In genomic region chr5:31297981-31298380, GRCm38 (mm10) we compare ENCODE assay signal across 24 mouse cellular contexts. TPM values are rescaled to one million over a fixed set of nuclear protein-coding genes. Genes with fewer than 3 reads are reported as not detected.
A peak's percentile ranks its signal among the peaks of the same experiment; 100 is the strongest.
DNase-seq lines count a peak whose midpoint lies in the region; ATAC-seq and TF ChIP-seq lines count a peak whose summit lies in the region.
"Had no signal": no experiment of that assay in that cellular context is flagged by ENCODE, and none has a peak within 500 bp of the region (broad histone marks: within the 10 kb centered on the region; RNA-seq: fewer than 3 reads in every experiment).

No protein-coding gene starts in this region.

- intact Hi-C loops in gastrocnemius, adult 2 months (cut with DNase I): loop anchor here (10.0 kb wide), 1 partner anchor 253 kb away; the partner anchor contains the start of genes Atraid and Slc5a6

- H3K4me1 ChIP-seq in kidney, embryonic 15.5 days: peaks cover 18% of the 10 kb centered on the region
- peaks cover 14% of the 10 kb centered on the region; the same call in 1 of the 2 replicates for H3K4me1 ChIP-seq in liver, adult 2 months (ENCODE audit: control insufficient read depth, insufficient read depth, low read length)
- peaks cover 17% of the 10 kb centered on the region for H3K4me1 ChIP-seq in liver, embryonic 12.5 days

- peaks cover 13% of the 10 kb centered on the region for H3K36me3 ChIP-seq in kidney, embryonic 15.5 days
- H3K36me3 ChIP-seq in liver, adult 2 months (ENCODE audit: control insufficient read depth, insufficient read depth, low read length): peaks cover 21% of the 10 kb centered on the region; the same call in 1 of the 2 replicates
- H3K36me3 ChIP-seq in liver, embryonic 12.5 days: no peaks in the 10 kb centered on the region
- H3K36me3 ChIP-seq: G1E had no signal

- no peak for TF ChIP-seq CTCF in liver, adult 2 months (IDR thresholded peaks at IDR 0.05; ENCODE audit: low read depth, low read length)
- TF ChIP-seq CTCF in gastrocnemius, adult 2 months (IDR thresholded peaks at IDR 0.05): no peak

- no peak overlapping the region for H3K4me3 ChIP-seq in kidney, embryonic 15.5 days (replicated peaks)
- H3K4me3 ChIP-seq in liver, adult 2 months (ENCODE audit: insufficient read depth, low read depth, low read length): peak overlapping the region; percentile 31; the same call in 1 of the 2 replicates
- H3K4me3 ChIP-seq in liver, embryonic 12.5 days: no peak overlapping the region
- no peak overlapping the region for H3K4me3 ChIP-seq in gastrocnemius, adult 2 months
- H3K4me3 ChIP-seq: embryonic facial prominence, embryonic 13.5 days; forebrain, embryonic 12.5 days; heart, embryonic 12.5 days had no signal

- H3K79me2 ChIP-seq in liver, adult 2 months (ENCODE audit: control insufficient read depth, insufficient read depth, low read length): peaks cover 5% of the 10 kb centered on the region; the same call in 1 of the 2 replicates

- no peak for ATAC-seq in kidney, embryonic 15.5 days (replicated peaks; ENCODE audit: low FRiP score)
- no peak for ATAC-seq in liver, embryonic 12.5 days
- ATAC-seq: CD4-positive, CD25-positive, alpha-beta regulatory T cell, adult 4 months; forebrain, embryonic 16.5 days had no signal

- peaks cover 13% of the 10 kb centered on the region for H3K27me3 ChIP-seq in kidney, embryonic 15.5 days
- no peaks in the 10 kb centered on the region for H3K27me3 ChIP-seq in liver, adult 2 months (ENCODE audit: control insufficient read depth, insufficient read depth, low read length)
- peaks cover 60% of the 10 kb centered on the region for H3K27me3 ChIP-seq in liver, embryonic 12.5 days (replicated peaks)
- H3K27me3 ChIP-seq: forebrain, embryonic 12.5 days; heart, embryonic 12.5 days had no signal

- peak; percentile 12 for DNase-seq in cerebellum, adult 11-12 months
- DNase-seq in cerebellum, postnatal 36 days: no peak
- DNase-seq in kidney, adult 9 months: peak; percentile 38
- DNase-seq in liver, adult 2 months (ENCODE audit: extremely low read depth, low read depth, low spot score): peak; percentile 95
- no peak for DNase-seq in gastrocnemius, adult 2 months
- DNase-seq: adrenal gland, adult 8-10 months; B cell, adult 2 months; cerebellum, adult 11 months; cerebellum, adult 9-10 months; cerebellum, postnatal 25 days; gastrocnemius, postnatal 14 days had no signal

- H3K4me2 ChIP-seq in kidney, embryonic 15.5 days: no peak overlapping the region
- H3K4me2 ChIP-seq in liver, embryonic 12.5 days: no peak overlapping the region
- H3K4me2 ChIP-seq: embryonic facial prominence, embryonic 13.5 days; forebrain, embryonic 12.5 days; heart, embryonic 12.5 days had no signal

- WGBS in kidney, embryonic 15.5 days: 73% methylated on average over 3 of the region's 3 CpGs
- 18% methylated on average over 3 of the region's 3 CpGs for WGBS in liver, adult 2 months
- 53% methylated on average over 3 of the region's 3 CpGs for WGBS in liver, embryonic 12.5 days (ENCODE audit: insufficient replicate concordance)

- no peak overlapping the region for H3K9ac ChIP-seq in kidney, embryonic 15.5 days
- H3K9ac ChIP-seq in liver, adult 2 months (ENCODE audit: low read depth, low read length): peak overlapping the region; percentile 48; the same call in 1 of the 2 replicates
- no peak overlapping the region for H3K9ac ChIP-seq in liver, embryonic 12.5 days
- H3K9ac ChIP-seq: embryonic facial prominence, embryonic 13.5 days; forebrain, embryonic 12.5 days; heart, embryonic 12.5 days had no signal

- H3K9me3 ChIP-seq in kidney, embryonic 15.5 days (replicated peaks): no peaks in the 10 kb centered on the region
- H3K9me3 ChIP-seq in liver, embryonic 12.5 days (replicated peaks): no peaks in the 10 kb centered on the region
- H3K9me3 ChIP-seq: embryonic facial prominence, embryonic 13.5 days; forebrain, embryonic 12.5 days; G1E; heart, embryonic 12.5 days had no signal

- H3K27ac ChIP-seq in kidney, embryonic 15.5 days: no peak overlapping the region
- peak overlapping the region; percentile 96 for H3K27ac ChIP-seq in liver, adult 2 months (replicated peaks; ENCODE audit: insufficient read depth, low read depth, low read length)
- no peak overlapping the region for H3K27ac ChIP-seq in liver, embryonic 12.5 days
- no peak overlapping the region for H3K27ac ChIP-seq in gastrocnemius, adult 2 months
- H3K27ac ChIP-seq: embryonic facial prominence, embryonic 13.5 days; forebrain, embryonic 12.5 days had no signal

- no peak for TF ChIP-seq POLR2A in liver, adult 2 months (IDR thresholded peaks at IDR 0.05; ENCODE audit: extremely low read depth, insufficient read depth, low read length)

RNA-seq across cellular contexts. Expression of gene Gckr, which starts 0.7 kb away (rescaled TPM):
- polyA plus RNA-seq in kidney, embryonic 15.5 days (2015; fragmentation: Nextera tagmentation; extraction: Ambion mirVana): 0.21 and 0.70 TPM in 2 replicates
- 113 and 114 TPM in 2 replicates for total RNA-seq in liver, adult 2 months (2014; rRNA removed)
- polyA plus RNA-seq in liver, adult 2 months (2012; rRNA removed): 199 and 282 TPM in 2 replicates
- polyA plus RNA-seq in liver, embryonic 12.5 days (2016; fragmentation: Nextera tagmentation; extraction: Ambion mirVana): 10.3 and 11.2 TPM in 2 replicates
- total RNA-seq in gastrocnemius, adult 2 months (2021): not detected
- total RNA-seq: gastrocnemius, postnatal 14 days; heart, adult 8-10 months; heart, postnatal 25 days had no signal
- polyA plus RNA-seq: CD4-positive, CD25-positive, alpha-beta regulatory T cell, adult 4 months; forebrain, embryonic 12.5 days; G1E; hindbrain, embryonic 11.5 days had no signal

RNA-seq across cellular contexts. Expression of gene Fndc4, which starts 2.1 kb away (rescaled TPM):
- 42.3 and 46.2 TPM in 2 replicates for polyA plus RNA-seq in kidney, embryonic 15.5 days (2015; fragmentation: Nextera tagmentation; extraction: Ambion mirVana)
- 30.6 and 34.8 TPM in 2 replicates for total RNA-seq in liver, adult 2 months (2014; rRNA removed)
- 90.7 and 97.7 TPM in 2 replicates for polyA plus RNA-seq in liver, adult 2 months (2012; rRNA removed)
- polyA plus RNA-seq in liver, embryonic 12.5 days (2016; fragmentation: Nextera tagmentation; extraction: Ambion mirVana): 13.9 and 15.7 TPM in 2 replicates
- total RNA-seq in gastrocnemius, adult 2 months (2021): 1 to 10 TPM; 1.2 to 3.2 TPM
- polyA plus RNA-seq: CD4-positive, CD25-positive, alpha-beta regulatory T cell, adult 4 months; G1E had no signal

RNA-seq across cellular contexts. Expression of gene Ift172, which starts 7.1 kb away (rescaled TPM):
- polyA plus RNA-seq in kidney, embryonic 15.5 days (2015; fragmentation: Nextera tagmentation; extraction: Ambion mirVana): 36.3 and 36.9 TPM in 2 replicates
- total RNA-seq in liver, adult 2 months (2014; rRNA removed): 17.8 and 20.1 TPM in 2 replicates
- 11.0 and 11.7 TPM in 2 replicates for polyA plus RNA-seq in liver, adult 2 months (2012; rRNA removed)
- polyA plus RNA-seq in liver, embryonic 12.5 days (2016; fragmentation: Nextera tagmentation; extraction: Ambion mirVana): 8.7 and 10.3 TPM in 2 replicates
- total RNA-seq in gastrocnemius, adult 2 months (2021): 10 to 100 TPM; 26.0 to 34.8 TPM

RNA-seq across cellular contexts. Expression of gene Krtcap3, which starts 46.5 kb away (rescaled TPM):
- 21.5 and 25.1 TPM in 2 replicates for polyA plus RNA-seq in kidney, embryonic 15.5 days (2015; fragmentation: Nextera tagmentation; extraction: Ambion mirVana)
- total RNA-seq in liver, adult 2 months (2014; rRNA removed): 1.7 and 2.1 TPM in 2 replicates
- polyA plus RNA-seq in liver, adult 2 months (2012; rRNA removed): 4.3 and 8.3 TPM in 2 replicates
- 4.6 and 6.1 TPM in 2 replicates for polyA plus RNA-seq in liver, embryonic 12.5 days (2016; fragmentation: Nextera tagmentation; extraction: Ambion mirVana)
- total RNA-seq in gastrocnemius, adult 2 months (2021): 1 to 10 TPM; 1.5 to 2.0 TPM

RNA-seq across cellular contexts. Expression of gene Gm9970, which starts 56.9 kb away (rescaled TPM):
- 0.83 TPM in 1 of 2 replicates, not detected in the other for polyA plus RNA-seq in kidney, embryonic 15.5 days (2015; fragmentation: Nextera tagmentation; extraction: Ambion mirVana)
- total RNA-seq in liver, adult 2 months (2014; rRNA removed): not detected in 2 replicates
- polyA plus RNA-seq in liver, adult 2 months (2012; rRNA removed): not detected in 2 replicates
- polyA plus RNA-seq in liver, embryonic 12.5 days (2016; fragmentation: Nextera tagmentation; extraction: Ambion mirVana): not detected in 2 replicates
- total RNA-seq in gastrocnemius, adult 2 months (2021): not detected
- total RNA-seq: G1E; gastrocnemius, postnatal 14 days; heart, postnatal 25 days had no signal
- polyA plus RNA-seq: brain, embryonic 14.5 days; CD4-positive, CD25-positive, alpha-beta regulatory T cell, adult 4 months; embryonic facial prominence, embryonic 13.5 days; frontal cortex, adult 2 months had no signal

Comparison
In these comparisons a context has a peak if more than half of its experiments do, and no peak if none do; other contexts are left out.
1. DNase-seq: peak in cerebellum, adult 11-12 months (single experiment), kidney, adult 9 months (single experiment) and liver, adult 2 months (single experiment); none in cerebellum, postnatal 36 days (0 of 2) and gastrocnemius, adult 2 months (single experiment).
2. RNA of gene Gckr, which starts 0.7 kb away (polyA plus RNA-seq): 199 to 282 TPM in liver, adult 2 months; 10.3 to 11.2 TPM in liver, embryonic 12.5 days and 0.21 to 0.70 TPM in kidney, embryonic 15.5 days; every median in the first group is over 10 times any median in the second.